Mouse (Mus musculus): Measurements from ENCODE around the gene Ubac1. TPM values are rescaled to one million over a fixed set of nuclear protein-coding genes. Genes with fewer than 3 reads are reported as not detected.

The Ubac1 gene
- polyA plus RNA-seq, 1 experiment from 2014 or later, result 113 TPM

DNA sequence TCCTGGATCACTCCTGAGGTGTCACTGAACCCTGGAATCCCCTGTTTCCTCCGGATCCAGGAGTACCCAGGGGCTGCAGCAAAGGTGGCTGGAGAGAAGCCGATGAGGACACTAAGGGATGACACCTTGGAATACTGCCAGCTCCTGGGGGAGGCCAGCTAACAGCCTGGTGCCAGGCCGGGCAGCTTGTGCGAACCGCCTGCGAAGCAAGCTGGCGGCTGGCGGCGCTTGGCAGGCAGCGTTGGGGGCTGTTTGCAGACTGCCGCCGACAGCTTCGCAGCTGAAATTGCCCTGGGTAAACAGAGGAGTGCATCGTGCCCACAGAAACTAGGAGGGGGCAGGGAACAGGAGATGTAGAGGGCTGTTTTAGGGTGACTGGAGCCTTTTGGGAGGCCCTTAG is 18.4 kb upstream of the Ubac1 start:
- Histone ChIP-seq H3K27me3 (ENCODE audit: control insufficient read depth, insufficient read depth, low read length) (no peaks in the 10 kb centered on the region), H3K9me3 (replicated peaks; ENCODE audit: control insufficient read depth, low read length) (no peaks in the 10 kb centered on the region), H3K9ac (replicated peaks; ENCODE audit: low read length) (no peak overlapping the region), H3K4me2 (ENCODE audit: low read depth, low read length) (no peak overlapping the region), H3K4me1 (ENCODE audit: control insufficient read depth, insufficient read depth, low read length) (no peaks in the 10 kb centered on the region), H3K27ac (replicated peaks; ENCODE audit: low read depth, low read length) (no peak overlapping the region), H3K36me3 (replicated peaks; ENCODE audit: control insufficient read depth, insufficient read depth, low read depth, low read length) (no peaks in the 10 kb centered on the region), H3K4me3 (ENCODE audit: low read depth, low read length) (no peak overlapping the region)
- ATAC-seq (replicated peaks; ENCODE audit: insufficient number of reproducible peaks, low FRiP score, low TSS enrichment, low read depth) (no peak), DNase-seq (ENCODE audit: low spot score) (no peak)
- 79% methylated on average over 14 of the region's 14 CpGs for WGBS

GRCm38 (mm10) chr2:26037386-26037785 is 15.8 kb upstream of the Ubac1 start:
- Histone ChIP-seq H3K36me3 (replicated peaks; ENCODE audit: control insufficient read depth, insufficient read depth, low read depth, low read length) (no peaks in the 10 kb centered on the region), H3K9ac (replicated peaks; ENCODE audit: low read length) (no peak overlapping the region)
- WGBS, result 64% methylated on average over 6 of the region's 6 CpGs

GRCm38 (mm10) chr2:26034344-26035050 is 12.9 kb upstream of the Ubac1 start:
- Histone ChIP-seq H3K27ac (replicated peaks; ENCODE audit: low read depth, low read length) (no peak overlapping the region), H3K9ac (replicated peaks; ENCODE audit: low read length) (no peak overlapping the region), H3K9me3 (replicated peaks; ENCODE audit: control insufficient read depth, low read length) (no peaks in the 10 kb centered on the region), H3K4me2 (ENCODE audit: low read depth, low read length) (no peak overlapping the region), H3K36me3 (replicated peaks; ENCODE audit: control insufficient read depth, insufficient read depth, low read depth, low read length) (no peaks in the 10 kb centered on the region), H3K4me1 (ENCODE audit: control insufficient read depth, insufficient read depth, low read length) (no peaks in the 10 kb centered on the region), H3K27me3 (ENCODE audit: control insufficient read depth, insufficient read depth, low read length) (no peaks in the 10 kb centered on the region), H3K4me3 (ENCODE audit: low read depth, low read length) (no peak overlapping the region)
- DNase-seq (ENCODE audit: low spot score) (no peak), ATAC-seq (replicated peaks; ENCODE audit: insufficient number of reproducible peaks, low FRiP score, low TSS enrichment, low read depth) (no peak)
- WGBS, result 87% methylated on average over 15 of the region's 15 CpGs

More at GRCm38 (mm10) chr2:26037386-26037785, 15.8 kb upstream of the Ubac1 start:
- Histone ChIP-seq H3K27me3 (ENCODE audit: control insufficient read depth, insufficient read depth, low read length) (no peaks in the 10 kb centered on the region), H3K27ac (replicated peaks; ENCODE audit: low read depth, low read length) (no peak overlapping the region), H3K4me1 (ENCODE audit: control insufficient read depth, insufficient read depth, low read length) (no peaks in the 10 kb centered on the region), H3K4me3 (ENCODE audit: low read depth, low read length) (no peak overlapping the region), H3K4me2 (ENCODE audit: low read depth, low read length) (no peak overlapping the region), H3K9me3 (replicated peaks; ENCODE audit: control insufficient read depth, low read length) (no peaks in the 10 kb centered on the region)
- ATAC-seq (replicated peaks; ENCODE audit: insufficient number of reproducible peaks, low FRiP score, low TSS enrichment, low read depth) (no peak), DNase-seq (ENCODE audit: low spot score) (no peak)

DNA sequence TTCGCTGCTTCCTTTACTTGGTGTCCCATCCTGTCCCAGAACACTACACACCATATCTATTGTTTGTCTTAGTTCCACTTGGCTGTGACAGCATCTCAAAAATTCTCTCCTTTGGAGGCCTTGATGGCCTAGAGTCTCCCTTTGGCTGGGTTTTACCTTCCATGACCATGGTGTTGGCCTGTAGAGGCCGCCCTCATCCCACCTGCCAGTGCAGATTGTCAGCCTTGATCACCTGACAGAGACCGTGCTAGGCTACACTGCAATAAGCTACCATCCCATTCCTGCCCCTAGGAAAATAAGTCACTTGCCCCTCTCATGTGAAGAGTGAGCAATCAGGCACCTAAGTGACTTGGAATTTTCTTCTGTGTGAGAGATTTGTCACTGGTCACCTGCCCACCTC is 8.7 kb upstream of the Ubac1 start:
- 43% methylated on average over 3 of the region's 3 CpGs for WGBS
- H3K27me3 ChIP-seq (ENCODE audit: control insufficient read depth, insufficient read depth, low read length), result no peaks in the 10 kb centered on the region
- ATAC-seq (replicated peaks; ENCODE audit: insufficient number of reproducible peaks, low FRiP score, low TSS enrichment, low read depth), result no peak

DNA sequence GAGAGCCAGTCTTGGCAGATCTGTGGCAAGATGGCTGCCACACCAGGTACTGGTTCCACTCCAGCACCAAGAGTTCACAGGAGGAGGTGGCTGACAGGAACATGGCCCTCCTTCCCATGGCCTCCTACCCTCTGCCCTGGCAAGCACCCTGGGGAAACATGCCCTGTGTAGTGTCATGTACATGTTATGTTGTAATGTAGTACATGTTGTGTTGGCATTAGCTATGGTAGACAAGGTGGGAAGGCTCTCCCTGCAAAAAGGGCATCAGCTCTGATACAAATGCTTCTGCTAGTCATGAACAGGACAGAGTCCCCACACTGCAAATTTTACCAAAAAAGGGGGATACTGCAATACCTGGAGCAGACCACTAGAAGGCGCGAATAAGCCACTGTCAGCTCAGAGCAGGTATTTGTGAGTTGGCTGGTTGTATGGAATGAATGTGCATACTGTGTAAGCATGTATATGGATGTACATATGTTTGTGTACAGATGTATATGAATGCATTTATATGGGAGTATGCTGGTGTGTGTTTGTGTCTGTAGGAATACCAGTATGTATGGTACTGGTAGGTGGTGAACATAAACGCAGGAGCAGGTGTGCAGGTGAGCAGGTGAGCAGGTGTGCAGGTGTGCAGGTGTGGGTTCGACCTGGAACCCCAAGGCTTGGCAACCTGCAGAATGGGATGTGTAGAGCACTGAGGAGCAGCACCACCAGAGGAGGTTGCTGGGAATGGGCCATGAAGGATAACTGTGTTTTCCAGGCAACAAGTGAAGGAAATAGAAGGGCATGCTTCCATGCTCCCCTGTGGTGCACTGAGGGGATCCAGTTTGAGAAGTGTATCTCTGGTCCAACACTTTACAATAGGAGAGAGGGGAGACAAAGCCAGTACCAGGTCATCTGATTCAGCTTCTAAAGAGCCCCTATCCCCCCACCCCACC is 2.9 kb upstream of the Ubac1 start:
- ATAC-seq (replicated peaks; ENCODE audit: insufficient number of reproducible peaks, low FRiP score, low TSS enrichment, low read depth) (no peak), DNase-seq (ENCODE audit: low spot score) (peak; percentile 70)
- H3K4me3 ChIP-seq (ENCODE audit: low read depth, low read length), result no peak overlapping the region
- H3K4me1 ChIP-seq (ENCODE audit: control insufficient read depth, insufficient read depth, low read length), result no peaks in the 10 kb centered on the region
- WGBS, result 37% methylated on average over 4 of the region's 4 CpGs
- H3K27ac ChIP-seq (replicated peaks; ENCODE audit: low read depth, low read length), result no peak overlapping the region
- no peak overlapping the region for H3K9ac ChIP-seq (replicated peaks; ENCODE audit: low read length)
- H3K27me3 ChIP-seq (ENCODE audit: control insufficient read depth, insufficient read depth, low read length), result no peaks in the 10 kb centered on the region
- no peak overlapping the region for H3K4me2 ChIP-seq (ENCODE audit: low read depth, low read length)
- H3K36me3 ChIP-seq (replicated peaks; ENCODE audit: control insufficient read depth, insufficient read depth, low read depth, low read length), result no peaks in the 10 kb centered on the region
- H3K9me3 ChIP-seq (replicated peaks; ENCODE audit: control insufficient read depth, low read length), result no peaks in the 10 kb centered on the region

More for the DNA sequence above, 8.7 kb upstream of the Ubac1 start:
- Histone ChIP-seq H3K36me3 (replicated peaks; ENCODE audit: control insufficient read depth, insufficient read depth, low read depth, low read length) (no peaks in the 10 kb centered on the region), H3K27ac (replicated peaks; ENCODE audit: low read depth, low read length) (no peak overlapping the region), H3K4me1 (ENCODE audit: control insufficient read depth, insufficient read depth, low read length) (no peaks in the 10 kb centered on the region), H3K4me2 (ENCODE audit: low read depth, low read length) (no peak overlapping the region), H3K9ac (replicated peaks; ENCODE audit: low read length) (no peak overlapping the region), H3K9me3 (replicated peaks; ENCODE audit: control insufficient read depth, low read length) (no peaks in the 10 kb centered on the region), H3K4me3 (ENCODE audit: low read depth, low read length) (no peak overlapping the region)
- DNase-seq (ENCODE audit: low spot score), result no peak

DNA sequence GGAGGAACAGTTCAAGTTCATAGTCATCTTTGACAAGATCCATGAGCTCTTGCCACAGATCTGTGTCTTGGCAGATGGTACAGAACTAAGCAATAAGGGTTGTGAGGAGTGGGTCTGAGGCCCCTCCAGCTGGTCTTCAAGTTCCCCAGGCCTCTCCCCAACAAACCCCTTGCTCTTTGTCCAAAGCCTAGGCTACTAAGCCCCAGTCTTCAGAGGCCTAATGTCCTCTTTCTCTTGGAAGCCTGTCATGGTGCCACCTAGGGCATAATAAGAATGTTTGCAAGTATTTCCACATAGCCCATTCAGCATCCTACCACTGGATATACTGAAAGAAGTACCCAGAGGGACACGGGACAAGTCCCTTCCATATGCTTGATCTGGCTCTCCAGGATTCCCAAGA is 1.1 kb upstream of the Ubac1 start:
- 82% methylated on average over 1 of the region's 1 CpGs for WGBS
- no peak overlapping the region for H3K9ac ChIP-seq (replicated peaks; ENCODE audit: low read length)
- DNase-seq (ENCODE audit: low spot score) (no peak), ATAC-seq (replicated peaks; ENCODE audit: insufficient number of reproducible peaks, low FRiP score, low TSS enrichment, low read depth) (no peak)
- H3K9me3 ChIP-seq (replicated peaks; ENCODE audit: control insufficient read depth, low read length), result no peaks in the 10 kb centered on the region
- H3K4me3 ChIP-seq (ENCODE audit: low read depth, low read length), result no peak overlapping the region
- H3K27me3 ChIP-seq (ENCODE audit: control insufficient read depth, insufficient read depth, low read length), result no peaks in the 10 kb centered on the region
- no peak overlapping the region for H3K4me2 ChIP-seq (ENCODE audit: low read depth, low read length)
- H3K4me1 ChIP-seq (ENCODE audit: control insufficient read depth, insufficient read depth, low read length), result no peaks in the 10 kb centered on the region
- no peak overlapping the region for H3K27ac ChIP-seq (replicated peaks; ENCODE audit: low read depth, low read length)
- no peaks in the 10 kb centered on the region for H3K36me3 ChIP-seq (replicated peaks; ENCODE audit: control insufficient read depth, insufficient read depth, low read depth, low read length)

- no peak overlapping the region for H3K4me2 ChIP-seq (ENCODE audit: low read depth, low read length)
- no peak for ATAC-seq (replicated peaks; ENCODE audit: insufficient number of reproducible peaks, low FRiP score, low TSS enrichment, low read depth)
- no peaks in the 10 kb centered on the region for H3K4me1 ChIP-seq (ENCODE audit: control insufficient read depth, insufficient read depth, low read length)
- 87% methylated on average over 8 of the region's 8 CpGs for WGBS
- H3K27ac ChIP-seq (replicated peaks; ENCODE audit: low read depth, low read length), result no peak overlapping the region
- no peaks in the 10 kb centered on the region for H3K36me3 ChIP-seq (replicated peaks; ENCODE audit: control insufficient read depth, insufficient read depth, low read depth, low read length)
- H3K9ac ChIP-seq (replicated peaks; ENCODE audit: low read length), result no peak overlapping the region
- H3K27me3 ChIP-seq (ENCODE audit: control insufficient read depth, insufficient read depth, low read length), result no peaks in the 10 kb centered on the region
- DNase-seq (ENCODE audit: low spot score), result no peak
- H3K4me3 ChIP-seq (ENCODE audit: low read depth, low read length), result no peak overlapping the region
- H3K9me3 ChIP-seq (replicated peaks; ENCODE audit: control insufficient read depth, low read length), result no peaks in the 10 kb centered on the region
Measured at GRCm38 (mm10) chr2:26022258-26022565, 665 bp upstream of the Ubac1 start.

Data from embryonic facial prominence, embryonic 11.5 days (tissue).